Mouse (Mus musculus): ENCODE measurements around the gene Wdfy3. TPM values are rescaled to one million over a fixed set of nuclear protein-coding genes. Genes with fewer than 3 reads are reported as not detected.
"Not testable (repeated sequence)": the region's sequence is repeated elsewhere in the genome, so short reads cannot be mapped to it uniquely, and the experiment has no call there.

Gene Wdfy3
- polyA plus RNA-seq, 2 experiments = 3.8 to 5.0 TPM

DNA sequence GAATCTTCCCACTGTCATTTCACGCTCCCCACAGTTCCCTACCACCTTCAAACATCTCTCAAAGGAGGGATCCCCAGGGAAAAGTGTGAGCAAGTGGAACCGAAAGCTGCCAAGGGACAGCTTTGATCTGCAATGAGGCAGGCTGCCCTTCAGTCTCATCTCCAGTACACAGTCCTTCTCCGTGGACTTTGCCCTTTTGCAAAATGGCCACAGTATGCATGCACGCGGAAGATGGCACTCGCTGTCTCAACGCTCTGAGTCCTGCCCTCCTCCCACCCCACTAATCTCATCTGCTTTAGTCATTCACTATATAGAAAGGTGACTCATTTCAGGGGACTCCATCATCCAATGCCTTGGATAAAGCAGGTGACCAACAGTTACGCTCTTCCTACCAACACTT is 223.8 kb downstream of the Wdfy3 start:
- no peak overlapping the region for H3K4me3 ChIP-seq (ENCODE audit: insufficient read depth in 1 of 2, low read depth in 2 of 2, low read length in 2 of 2)
- H3K27me3 ChIP-seq (ENCODE audit: control insufficient read depth, insufficient read depth, low read length) = no peaks in the 10 kb centered on the region
- no peaks in the 10 kb centered on the region for H3K4me1 ChIP-seq (replicated peaks; ENCODE audit: control insufficient read depth in 2 of 2, insufficient read depth in 2 of 2, low read length in 1 of 2)
- no peaks in the 10 kb centered on the region for H3K9me3 ChIP-seq (ENCODE audit: control insufficient read depth, low read length)
- TF ChIP-seq CTCF (IDR thresholded peaks at IDR 0.05; ENCODE audit: low read depth) = no peak
- TF ChIP-seq EP300 (IDR thresholded peaks at IDR 0.05; ENCODE audit: low read depth) = no peak
- no peak for ATAC-seq (ENCODE audit: insufficient read depth)
- 87% methylated on average over 8 of the region's 8 CpGs for WGBS (ENCODE audit: insufficient replicate concordance)
- H3K9ac ChIP-seq (replicated peaks) = no peak overlapping the region
- H3K27ac ChIP-seq = no peak overlapping the region
- H3K4me2 ChIP-seq (ENCODE audit: low read depth) = no peak overlapping the region
- no peak for DNase-seq (ENCODE audit: low read depth in 3 of 3, low spot score in 3 of 3)
- peaks cover 20% of the 10 kb centered on the region for H3K36me3 ChIP-seq (replicated peaks; ENCODE audit: control insufficient read depth, insufficient read depth, low read depth)

DNA sequence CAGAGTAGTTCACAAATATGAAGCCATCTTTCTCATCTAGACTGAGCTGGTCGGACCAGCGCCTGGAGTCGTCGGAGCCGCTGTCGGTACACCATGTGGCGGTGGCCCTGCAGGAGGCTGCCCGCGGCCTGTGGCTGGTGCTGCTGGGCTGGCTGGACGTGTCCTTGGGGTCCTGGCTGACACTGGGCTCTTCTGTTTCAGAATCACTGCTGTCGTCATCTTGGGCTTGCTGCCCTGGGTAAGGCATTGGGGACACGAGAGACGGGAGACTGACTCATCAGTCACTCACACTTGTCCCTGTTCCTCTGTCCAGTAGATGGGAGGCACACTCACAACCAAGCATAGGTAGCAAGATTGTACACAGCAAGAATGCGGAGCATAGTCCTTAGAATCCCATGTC is 224.7 kb downstream of the Wdfy3 start:
- no peak overlapping the region for H3K27ac ChIP-seq
- no peak overlapping the region for H3K9ac ChIP-seq (replicated peaks)
- H3K4me2 ChIP-seq (ENCODE audit: low read depth) = no peak overlapping the region
- no peaks in the 10 kb centered on the region for H3K9me3 ChIP-seq (ENCODE audit: control insufficient read depth, low read length)
- no peak for DNase-seq (ENCODE audit: low read depth in 3 of 3, low spot score in 3 of 3)
- H3K36me3 ChIP-seq (replicated peaks; ENCODE audit: control insufficient read depth, insufficient read depth, low read depth) = peaks cover 21% of the 10 kb centered on the region
- TF ChIP-seq EP300 (IDR thresholded peaks at IDR 0.05; ENCODE audit: low read depth) = no peak
- 83% methylated on average over 14 of the region's 14 CpGs for WGBS (ENCODE audit: insufficient replicate concordance)
- H3K27me3 ChIP-seq (ENCODE audit: control insufficient read depth, insufficient read depth, low read length) = no peaks in the 10 kb centered on the region
- ATAC-seq (ENCODE audit: insufficient read depth) = no peak
- H3K4me3 ChIP-seq (ENCODE audit: insufficient read depth in 1 of 2, low read depth in 2 of 2, low read length in 2 of 2) = no peak overlapping the region
- no peaks in the 10 kb centered on the region for H3K4me1 ChIP-seq (replicated peaks; ENCODE audit: control insufficient read depth in 2 of 2, insufficient read depth in 2 of 2, low read length in 1 of 2)

DNA sequence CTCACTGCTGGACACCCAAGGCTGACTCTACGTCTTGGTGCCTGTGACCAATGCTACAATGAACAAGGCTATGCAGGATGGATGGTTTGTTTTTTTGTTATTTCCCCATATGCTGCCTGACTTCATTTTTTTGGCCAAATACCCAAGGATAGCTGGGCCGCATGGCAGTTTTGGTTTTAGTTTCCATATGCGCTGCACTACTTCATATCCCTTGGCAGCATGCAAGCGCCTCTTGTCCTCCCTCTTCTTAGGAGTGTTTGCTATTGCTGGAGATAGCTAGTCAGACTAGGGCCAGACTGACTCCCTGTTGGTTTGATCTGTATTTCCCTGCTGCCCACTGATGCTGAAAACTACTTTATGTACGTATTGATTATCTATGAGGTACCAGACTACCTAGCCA is 229.2 kb downstream of the Wdfy3 start:
- Histone ChIP-seq H3K4me2 (ENCODE audit: low read depth) (no peak overlapping the region), H3K36me3 (replicated peaks; ENCODE audit: control insufficient read depth, insufficient read depth, low read depth) (peaks cover 9% of the 10 kb centered on the region), H3K9ac (replicated peaks) (no peak overlapping the region), H3K9me3 (ENCODE audit: control insufficient read depth, low read length) (no peaks in the 10 kb centered on the region), H3K27me3 (ENCODE audit: control insufficient read depth, insufficient read depth, low read length) (no peaks in the 10 kb centered on the region), H3K27ac (no peak overlapping the region), H3K4me3 (ENCODE audit: insufficient read depth in 1 of 2, low read depth in 2 of 2, low read length in 2 of 2) (no peak overlapping the region), H3K4me1 (replicated peaks; ENCODE audit: control insufficient read depth in 2 of 2, insufficient read depth in 2 of 2, low read length in 1 of 2) (no peaks in the 10 kb centered on the region)
- no peak for TF ChIP-seq CTCF (IDR thresholded peaks at IDR 0.05; ENCODE audit: low read depth)
- TF ChIP-seq EP300 (IDR thresholded peaks at IDR 0.05; ENCODE audit: low read depth) = no peak
- 90% methylated on average over 5 of the region's 5 CpGs for WGBS (ENCODE audit: insufficient replicate concordance)
- DNase-seq (ENCODE audit: low read depth in 3 of 3, low spot score in 3 of 3) (no peak), ATAC-seq (ENCODE audit: insufficient read depth) (no peak)

DNA sequence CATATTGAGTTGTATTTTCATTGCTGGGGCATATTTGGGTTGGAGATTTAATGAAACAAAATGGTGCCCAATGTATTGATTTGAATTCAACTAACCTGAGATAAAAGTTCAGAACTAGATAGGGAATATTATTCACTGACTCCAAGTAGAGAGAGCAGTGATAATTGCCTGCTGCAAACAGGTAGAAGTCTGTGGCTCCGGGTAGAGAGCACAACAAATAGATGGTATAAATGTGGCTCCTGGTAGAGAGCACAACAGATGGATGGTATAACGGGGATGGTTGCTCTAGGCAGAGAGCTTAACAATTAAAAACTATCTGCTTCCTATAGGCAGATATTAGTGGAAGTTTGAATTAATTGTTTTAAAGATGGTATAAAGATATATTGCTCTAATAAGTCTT is 232.1 kb downstream of the Wdfy3 start:
- H3K4me3 ChIP-seq (ENCODE audit: insufficient read depth in 1 of 2, low read depth in 2 of 2, low read length in 2 of 2); ATAC-seq (ENCODE audit: insufficient read depth); DNase-seq (ENCODE audit: low read depth in 3 of 3, low spot score in 3 of 3); H3K4me2 ChIP-seq (ENCODE audit: low read depth); H3K27ac ChIP-seq; H3K4me1 ChIP-seq (replicated peaks; ENCODE audit: control insufficient read depth in 2 of 2, insufficient read depth in 2 of 2, low read length in 1 of 2); H3K36me3 ChIP-seq (replicated peaks; ENCODE audit: control insufficient read depth, insufficient read depth, low read depth); H3K9ac ChIP-seq (replicated peaks); H3K27me3 ChIP-seq (ENCODE audit: control insufficient read depth, insufficient read depth, low read length); H3K9me3 ChIP-seq (ENCODE audit: control insufficient read depth, low read length): not testable (repeated sequence)
- 80% methylated on average over 2 of the region's 2 CpGs for WGBS (ENCODE audit: insufficient replicate concordance)

DNA sequence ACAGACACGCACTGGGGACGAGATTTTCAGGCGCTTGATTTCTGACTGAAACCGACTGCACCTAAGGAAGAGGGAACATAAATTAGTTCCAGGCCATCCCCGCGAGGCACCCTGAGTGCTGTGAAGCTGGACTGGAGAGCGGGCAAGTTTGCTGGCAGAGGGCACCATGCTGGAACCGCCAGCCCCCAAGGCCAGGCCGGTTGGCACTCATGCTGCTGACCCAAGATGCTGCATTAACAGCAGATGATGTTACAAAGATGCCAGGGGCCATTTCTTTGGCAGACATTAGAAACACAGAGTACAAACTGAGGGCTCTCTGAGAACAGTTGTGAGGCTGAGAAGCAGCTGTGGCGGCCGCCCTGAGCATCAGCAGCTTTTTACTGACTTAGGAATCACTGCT is 233.5 kb downstream of the Wdfy3 start:
- no peaks in the 10 kb centered on the region for H3K27me3 ChIP-seq (ENCODE audit: control insufficient read depth, insufficient read depth, low read length)
- H3K4me2 ChIP-seq (ENCODE audit: low read depth) = no peak overlapping the region
- no peak for TF ChIP-seq EP300 (IDR thresholded peaks at IDR 0.05; ENCODE audit: low read depth)
- TF ChIP-seq CTCF (IDR thresholded peaks at IDR 0.05; ENCODE audit: low read depth) = no peak
- no peaks in the 10 kb centered on the region for H3K4me1 ChIP-seq (replicated peaks; ENCODE audit: control insufficient read depth in 2 of 2, insufficient read depth in 2 of 2, low read length in 1 of 2)
- H3K36me3 ChIP-seq (replicated peaks; ENCODE audit: control insufficient read depth, insufficient read depth, low read depth) = peaks cover 5% of the 10 kb centered on the region
- ATAC-seq (ENCODE audit: insufficient read depth) (no peak), DNase-seq (ENCODE audit: low read depth in 3 of 3, low spot score in 3 of 3) (no peak)
- WGBS (ENCODE audit: insufficient replicate concordance) = 78% methylated on average over 11 of the region's 11 CpGs
- H3K27ac ChIP-seq = no peak overlapping the region
- H3K9ac ChIP-seq (replicated peaks) = no peak overlapping the region
- H3K9me3 ChIP-seq (ENCODE audit: control insufficient read depth, low read length) = no peaks in the 10 kb centered on the region
- no peak overlapping the region for H3K4me3 ChIP-seq (ENCODE audit: insufficient read depth in 1 of 2, low read depth in 2 of 2, low read length in 2 of 2)

DNA sequence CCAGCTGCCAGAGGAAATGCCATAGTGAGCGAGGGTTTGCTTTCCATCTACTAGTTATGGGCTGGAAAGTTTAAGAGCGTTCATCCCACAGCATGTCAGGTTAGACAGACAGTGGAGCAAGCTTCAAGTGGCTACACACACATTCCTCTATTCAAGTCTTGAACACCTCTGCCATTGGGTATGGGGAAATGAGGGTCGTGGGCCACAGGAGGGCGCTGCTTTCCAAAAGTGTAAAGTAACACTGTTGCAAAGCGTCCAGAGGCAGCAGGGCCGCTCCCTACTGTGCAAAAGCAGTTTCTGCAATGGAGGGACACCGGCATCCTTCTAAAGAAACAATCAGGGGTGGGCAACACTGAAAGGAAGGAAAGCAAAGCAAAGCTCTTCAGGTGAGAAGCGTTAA is 235.8 kb downstream of the Wdfy3 start:
- H3K36me3 ChIP-seq (replicated peaks; ENCODE audit: control insufficient read depth, insufficient read depth, low read depth) = no peaks in the 10 kb centered on the region
- TF ChIP-seq EP300 (IDR thresholded peaks at IDR 0.05; ENCODE audit: low read depth) (no peak), CTCF (IDR thresholded peaks at IDR 0.05; ENCODE audit: low read depth) (peak; percentile 53; the same call in 1 of the 2 replicates)
- no peaks in the 10 kb centered on the region for H3K9me3 ChIP-seq (ENCODE audit: control insufficient read depth, low read length)
- no peak for ATAC-seq (ENCODE audit: insufficient read depth)
- H3K4me2 ChIP-seq (ENCODE audit: low read depth) = no peak overlapping the region
- H3K27ac ChIP-seq = no peak overlapping the region
- 68% methylated on average over 8 of the region's 8 CpGs for WGBS (ENCODE audit: insufficient replicate concordance)
- H3K9ac ChIP-seq (replicated peaks) = no peak overlapping the region
- H3K4me1 ChIP-seq (replicated peaks; ENCODE audit: control insufficient read depth in 2 of 2, insufficient read depth in 2 of 2, low read length in 1 of 2) = no peaks in the 10 kb centered on the region
- no peak overlapping the region for H3K4me3 ChIP-seq (ENCODE audit: insufficient read depth in 1 of 2, low read depth in 2 of 2, low read length in 2 of 2)
- DNase-seq (ENCODE audit: low read depth in 3 of 3, low spot score in 3 of 3) = no peak
- no peaks in the 10 kb centered on the region for H3K27me3 ChIP-seq (ENCODE audit: control insufficient read depth, insufficient read depth, low read length)
